Mouse (Mus musculus): Measurements from ENCODE around the gene 9330182L06Rik. TPM values are rescaled to one million over a fixed set of nuclear protein-coding genes. Genes with fewer than 3 reads are reported as not detected.

The 9330182L06Rik gene
- 3.1 and 3.5 TPM in 2 replicates for polyA plus RNA-seq (2016; fragmentation: Nextera tagmentation; extraction: Ambion mirVana)

- no peaks in the 10 kb centered on the region for H3K9me3 ChIP-seq (replicated peaks)
- H3K4me1 ChIP-seq = peaks cover 12% of the 10 kb centered on the region; the same call in 1 of the 2 replicates
- DNase-seq (ENCODE audit: low spot score) = peak; percentile 78
- H3K36me3 ChIP-seq = no peaks in the 10 kb centered on the region
- 0 out of 2 replicates have a peak, but pooled peaks cover 12% of the 10 kb centered on the region for H3K27me3 ChIP-seq (ENCODE audit: low read depth, poor library complexity, severe bottlenecking)
- peak within 1 kb of the TSS; percentile 91 for H3K27ac ChIP-seq (replicated peaks)
- peak within 1 kb of the TSS; percentile 80 for H3K4me3 ChIP-seq
- under 1% methylated on average over 47 of the region's 47 CpGs for WGBS
These were observed at the start of gene 9330182L06Rik for GRCm38 (mm10) chr5:9265586-9266279. 9330182L06Rik (plus strand) TSS chr5:9266118.

GRCm38 (mm10) chr5:9227456-9228008, 38.4 kb upstream of the 9330182L06Rik start:
- H3K4me1 ChIP-seq = no peaks in the 10 kb centered on the region
- no peak overlapping the region for H3K4me3 ChIP-seq
- no peak for DNase-seq (ENCODE audit: low spot score)
- H3K27ac ChIP-seq (replicated peaks) = no peak overlapping the region
- H3K36me3 ChIP-seq = no peaks in the 10 kb centered on the region
- no peaks in the 10 kb centered on the region for H3K9me3 ChIP-seq (replicated peaks)
- 90% methylated on average over 4 of the region's 4 CpGs for WGBS
- H3K27me3 ChIP-seq (ENCODE audit: low read depth, poor library complexity, severe bottlenecking) = no peaks in the 10 kb centered on the region

- Histone ChIP-seq H3K4me1 (peaks cover 12% of the 10 kb centered on the region; the same call in 1 of the 2 replicates), H3K27me3 (ENCODE audit: low read depth, poor library complexity, severe bottlenecking) (0 out of 2 replicates have a peak, but pooled peaks cover 12% of the 10 kb centered on the region), H3K9me3 (replicated peaks) (no peaks in the 10 kb centered on the region), H3K4me3 (no peak overlapping the region), H3K36me3 (no peaks in the 10 kb centered on the region), H3K27ac (replicated peaks) (no peak overlapping the region)
- WGBS = 77% methylated on average over 4 of the region's 4 CpGs
- DNase-seq (ENCODE audit: low spot score) = no peak
These were observed 1.6 kb upstream of the 9330182L06Rik start for GRCm38 (mm10) chr5:9264361-9264760.

GRCm38 (mm10) chr5:9266280-9266923, 484 bp downstream of the 9330182L06Rik start:
- DNase-seq (ENCODE audit: low spot score) = no peak
- under 1% methylated on average over 30 of the region's 30 CpGs for WGBS
- Histone ChIP-seq H3K36me3 (no peaks in the 10 kb centered on the region), H3K27me3 (ENCODE audit: low read depth, poor library complexity, severe bottlenecking) (0 out of 2 replicates have a peak, but pooled peaks cover 12% of the 10 kb centered on the region), H3K4me3 (peak overlapping the region; percentile 80), H3K4me1 (peaks cover 12% of the 10 kb centered on the region; the same call in 1 of the 2 replicates), H3K9me3 (replicated peaks) (no peaks in the 10 kb centered on the region), H3K27ac (replicated peaks) (peak overlapping the region; percentile 91)

GRCm38 (mm10) chr5:9269666-9270065, 3.7 kb downstream of the 9330182L06Rik start:
- 86% methylated on average over 3 of the region's 3 CpGs for WGBS
- Histone ChIP-seq H3K9me3 (replicated peaks) (no peaks in the 10 kb centered on the region), H3K27me3 (ENCODE audit: low read depth, poor library complexity, severe bottlenecking) (0 out of 2 replicates have a peak, but pooled peaks cover 6% of the 10 kb centered on the region), H3K27ac (replicated peaks) (no peak overlapping the region), H3K4me1 (peaks cover 12% of the 10 kb centered on the region; the same call in 1 of the 2 replicates), H3K4me3 (no peak overlapping the region), H3K36me3 (no peaks in the 10 kb centered on the region)
- no peak for DNase-seq (ENCODE audit: low spot score)

DNA sequence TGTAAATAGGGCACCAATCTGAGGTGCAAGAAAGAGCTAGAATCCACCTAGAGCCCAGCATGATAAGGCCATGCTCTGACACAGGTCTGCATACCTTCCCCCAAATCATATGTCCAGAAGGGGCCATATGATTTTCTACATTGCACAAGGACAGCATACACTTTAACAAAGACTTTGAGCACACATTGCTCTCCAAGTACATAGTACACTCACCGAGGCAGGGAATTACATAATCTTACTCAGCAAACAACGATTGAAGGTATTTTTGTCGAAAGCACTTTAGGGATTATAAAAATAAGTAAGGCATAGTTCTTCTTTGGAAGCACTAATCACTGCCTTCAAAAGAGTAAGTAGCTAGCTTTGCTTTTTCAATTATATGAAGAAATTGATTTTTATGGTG, 7.1 kb downstream of the 9330182L06Rik start:
- 90% methylated on average over 3 of the region's 3 CpGs for WGBS
- Histone ChIP-seq H3K4me3 (no peak overlapping the region), H3K4me1 (no peaks in the 10 kb centered on the region), H3K9me3 (replicated peaks) (no peaks in the 10 kb centered on the region), H3K27me3 (ENCODE audit: low read depth, poor library complexity, severe bottlenecking) (no peaks in the 10 kb centered on the region), H3K27ac (replicated peaks) (no peak overlapping the region), H3K36me3 (no peaks in the 10 kb centered on the region)
- no peak for DNase-seq (ENCODE audit: low spot score)

DNA sequence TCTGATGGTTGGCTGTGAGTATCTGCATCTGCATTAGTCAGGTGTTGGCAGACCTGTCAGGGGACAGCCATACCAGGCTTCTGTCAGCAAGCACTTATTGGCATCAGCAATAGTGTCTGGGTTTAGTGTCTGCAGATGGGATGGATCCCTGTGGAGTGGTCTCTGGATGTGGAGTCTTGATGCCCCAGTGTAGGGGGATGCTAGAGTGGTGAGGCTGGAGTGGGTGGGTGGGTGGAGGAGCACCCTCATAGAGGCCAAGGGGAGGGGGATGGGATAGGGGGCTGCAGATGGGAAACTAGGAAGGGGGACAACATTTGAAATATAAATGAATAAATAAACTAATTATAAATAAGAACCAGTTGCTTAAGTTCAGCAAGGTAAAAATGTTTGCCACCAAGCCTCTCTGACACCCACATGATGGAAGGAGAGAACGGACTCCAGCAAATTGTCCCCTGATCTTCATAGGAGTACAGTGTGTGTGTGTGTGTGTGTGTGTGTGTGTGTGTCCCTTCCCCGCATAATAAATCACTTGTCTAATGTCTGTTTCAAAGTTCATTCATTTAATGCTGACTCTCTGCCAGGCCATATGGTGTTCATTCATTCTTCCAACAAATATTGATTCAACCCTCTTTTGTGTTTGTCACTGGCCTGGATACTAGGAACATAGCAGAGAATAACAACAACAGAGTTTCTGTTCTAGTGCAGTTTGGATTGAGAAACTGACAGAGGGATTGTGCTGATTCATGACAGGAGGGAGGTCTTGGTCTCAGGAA, 30.0 kb downstream of the 9330182L06Rik start:
- DNase-seq (ENCODE audit: low spot score) = no peak
- H3K9me3 ChIP-seq (replicated peaks) = no peaks in the 10 kb centered on the region
- 90% methylated on average over 2 of the region's 2 CpGs for WGBS
- no peaks in the 10 kb centered on the region for H3K27me3 ChIP-seq (ENCODE audit: low read depth, poor library complexity, severe bottlenecking)
- H3K27ac ChIP-seq (replicated peaks) = no peak overlapping the region
- no peak overlapping the region for H3K4me3 ChIP-seq
- no peaks in the 10 kb centered on the region for H3K4me1 ChIP-seq
- no peaks in the 10 kb centered on the region for H3K36me3 ChIP-seq

- no peaks in the 10 kb centered on the region for H3K36me3 ChIP-seq
- H3K9me3 ChIP-seq (replicated peaks) = no peaks in the 10 kb centered on the region
- no peak overlapping the region for H3K4me3 ChIP-seq
- DNase-seq (ENCODE audit: low spot score) = no peak
- H3K27me3 ChIP-seq (ENCODE audit: low read depth, poor library complexity, severe bottlenecking) = no peaks in the 10 kb centered on the region
- H3K4me1 ChIP-seq = no peaks in the 10 kb centered on the region
- H3K27ac ChIP-seq (replicated peaks) = no peak overlapping the region
These were observed 30.6 kb downstream of the 9330182L06Rik start for GRCm38 (mm10) chr5:9296550-9296928.

DNA sequence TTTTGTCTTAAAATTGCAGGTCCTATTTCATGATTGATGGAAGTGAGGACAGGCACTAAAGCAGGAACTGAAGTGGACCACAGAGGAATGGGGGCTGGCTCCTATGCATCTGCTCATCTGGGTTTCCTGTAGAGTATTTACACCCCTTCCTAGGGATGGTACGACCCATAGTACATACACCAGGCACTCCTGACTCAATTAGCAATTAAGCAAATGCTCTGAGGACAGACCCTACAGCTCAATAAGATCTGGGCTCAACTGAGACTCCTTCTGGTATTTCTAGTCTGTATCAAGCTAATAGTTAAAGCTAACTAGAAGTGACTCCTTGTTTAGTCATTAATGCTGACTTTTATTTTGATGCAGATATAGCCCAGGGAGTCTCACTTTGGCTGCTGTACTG, 60.9 kb downstream of the 9330182L06Rik start:
- 74% methylated on average over 1 of the region's 1 CpGs for WGBS
- H3K36me3 ChIP-seq = no peaks in the 10 kb centered on the region
- no peak overlapping the region for H3K27ac ChIP-seq (replicated peaks)
- no peak overlapping the region for H3K4me3 ChIP-seq
- H3K4me1 ChIP-seq = no peaks in the 10 kb centered on the region
- no peaks in the 10 kb centered on the region for H3K27me3 ChIP-seq (ENCODE audit: low read depth, poor library complexity, severe bottlenecking)
- no peaks in the 10 kb centered on the region for H3K9me3 ChIP-seq (replicated peaks)
- no peak for DNase-seq (ENCODE audit: low spot score)

DNA sequence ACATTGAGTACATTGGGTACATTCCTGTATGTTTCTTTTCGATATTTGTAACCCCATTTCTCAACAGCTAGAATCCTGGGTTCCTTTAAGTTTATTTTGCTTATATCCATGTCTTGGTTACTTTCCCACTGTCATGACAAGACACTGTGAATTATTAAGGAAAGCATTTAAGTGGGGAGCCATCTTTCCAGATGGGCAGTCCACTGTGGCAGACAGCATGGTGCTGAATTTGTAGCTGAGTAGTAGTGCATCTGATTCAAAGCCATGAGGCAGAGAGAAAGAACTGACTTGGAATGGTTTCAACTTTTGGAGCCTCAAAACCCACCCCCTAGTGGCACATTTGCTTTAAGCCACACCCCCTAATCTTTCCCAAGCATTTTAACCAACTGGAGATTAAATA, 61.6 kb downstream of the 9330182L06Rik start:
- no peak for DNase-seq (ENCODE audit: low spot score)
- Histone ChIP-seq H3K4me1 (no peaks in the 10 kb centered on the region), H3K27me3 (ENCODE audit: low read depth, poor library complexity, severe bottlenecking) (no peaks in the 10 kb centered on the region), H3K36me3 (no peaks in the 10 kb centered on the region), H3K27ac (replicated peaks) (no peak overlapping the region), H3K9me3 (replicated peaks) (no peaks in the 10 kb centered on the region), H3K4me3 (no peak overlapping the region)
- WGBS = 88% methylated on average over 1 of the region's 1 CpGs

- H3K27me3 ChIP-seq (ENCODE audit: low read depth, poor library complexity, severe bottlenecking) = no peaks in the 10 kb centered on the region
- DNase-seq (ENCODE audit: low spot score) = no peak
- no peaks in the 10 kb centered on the region for H3K36me3 ChIP-seq
- H3K4me1 ChIP-seq = peaks cover 14% of the 10 kb centered on the region
- H3K27ac ChIP-seq (replicated peaks) = no peak overlapping the region; the same call in 1 of the 2 replicates
- H3K9me3 ChIP-seq (replicated peaks) = no peaks in the 10 kb centered on the region
- no peak overlapping the region for H3K4me3 ChIP-seq
- WGBS = 71% methylated on average over 7 of the region's 7 CpGs
These were observed 73.0 kb downstream of the 9330182L06Rik start for GRCm38 (mm10) chr5:9338756-9339510.

All from midbrain, embryonic 10.5 days (tissue).